Mouse (Mus musculus): ENCODE measurements at regions not wholly inside any gene's neighbourhood (a gene's known extent, or its start where the extent isn't known, plus 50 kb on each side); places are given as distances from the start of the nearest gene placed in this dataset.

DNA sequence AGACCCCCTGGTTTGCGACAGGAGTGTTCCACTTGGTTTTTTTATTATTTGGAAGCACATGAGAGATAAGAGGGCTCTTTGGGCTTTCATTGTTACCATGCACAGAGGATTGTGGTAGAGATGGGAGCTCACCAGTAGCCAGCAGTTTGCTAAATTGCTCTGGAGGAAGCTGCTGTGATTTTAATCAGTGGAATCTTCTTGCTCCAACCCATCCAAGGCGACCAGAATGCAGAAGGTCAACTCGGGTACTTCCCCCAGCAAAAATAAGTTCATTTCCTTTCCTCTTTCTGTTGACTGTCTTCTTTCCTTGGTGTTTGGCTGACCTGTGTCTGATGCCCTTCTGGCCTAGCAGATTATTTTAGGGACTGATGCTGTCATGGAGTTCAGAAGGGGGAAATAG, 184.9 kb downstream of the Foxo1 start:
- in situ Hi-C loops (cut with MseI, MboI), result no loop called here

DNA sequence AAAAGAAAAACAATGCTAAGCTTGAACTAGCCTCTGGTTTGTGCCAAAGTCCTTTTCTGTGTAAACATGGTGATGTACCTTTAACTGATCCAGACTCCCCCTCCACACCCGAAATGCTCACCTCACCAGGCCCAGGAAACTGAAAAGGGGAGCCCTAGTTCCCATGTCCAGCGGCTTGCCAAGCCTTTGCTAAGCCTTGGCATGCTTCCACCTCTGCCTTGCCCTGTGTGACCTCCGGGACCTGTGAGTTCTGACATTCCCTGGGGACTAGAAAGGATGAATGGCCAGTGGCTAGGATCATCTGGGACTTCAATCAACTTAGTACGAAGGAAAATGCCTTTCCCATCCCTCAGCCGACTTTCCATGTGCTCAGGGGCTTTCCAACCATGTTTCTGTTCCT, 184.2 kb downstream of the Foxo1 start:
- in situ Hi-C loops (cut with MseI, MboI), result no loop called here

DNA sequence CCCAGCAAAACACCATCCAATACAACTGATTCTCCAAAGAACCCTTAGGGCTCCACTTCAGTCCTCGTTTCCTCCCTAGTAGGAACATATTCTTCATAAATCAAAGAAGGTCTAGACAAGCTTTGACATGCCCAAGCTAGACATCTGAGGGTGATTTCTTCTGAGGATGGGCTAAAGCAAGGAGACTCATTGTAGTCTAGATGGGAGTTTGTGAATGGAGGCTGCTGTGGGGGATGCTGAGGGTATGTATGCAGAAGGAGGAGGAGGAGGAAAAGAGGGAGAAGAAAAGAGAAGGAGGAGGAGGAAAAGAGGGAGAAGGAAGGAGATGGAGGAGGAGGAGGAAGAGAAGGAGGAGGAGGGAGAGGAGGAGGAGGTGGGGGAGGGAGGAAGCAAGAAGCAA, 178.9 kb downstream of the Foxo1 start:
- in situ Hi-C loops (cut with MseI, MboI), result no loop called here

DNA sequence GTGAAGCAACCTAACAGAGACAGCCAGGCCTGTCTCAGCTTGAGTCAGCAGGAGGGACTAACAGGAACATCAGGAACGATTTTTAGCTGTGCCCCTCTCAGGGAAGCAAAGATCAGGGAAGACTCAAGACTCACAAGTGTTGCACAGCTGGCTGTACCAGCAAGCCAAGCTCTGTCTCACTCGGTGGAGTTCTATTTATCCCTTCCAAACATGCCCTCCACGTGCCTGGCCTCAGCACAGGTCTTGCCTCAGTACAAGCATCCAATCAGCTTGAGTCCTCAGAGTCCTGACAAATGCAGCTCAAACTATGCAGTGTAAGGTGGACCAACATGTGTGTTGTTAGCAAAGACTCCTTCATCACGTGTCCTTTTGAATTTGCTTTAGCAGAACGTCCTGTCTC, 178.4 kb downstream of the Foxo1 start:
- in situ Hi-C loops (cut with MseI, MboI), result no loop called here

DNA sequence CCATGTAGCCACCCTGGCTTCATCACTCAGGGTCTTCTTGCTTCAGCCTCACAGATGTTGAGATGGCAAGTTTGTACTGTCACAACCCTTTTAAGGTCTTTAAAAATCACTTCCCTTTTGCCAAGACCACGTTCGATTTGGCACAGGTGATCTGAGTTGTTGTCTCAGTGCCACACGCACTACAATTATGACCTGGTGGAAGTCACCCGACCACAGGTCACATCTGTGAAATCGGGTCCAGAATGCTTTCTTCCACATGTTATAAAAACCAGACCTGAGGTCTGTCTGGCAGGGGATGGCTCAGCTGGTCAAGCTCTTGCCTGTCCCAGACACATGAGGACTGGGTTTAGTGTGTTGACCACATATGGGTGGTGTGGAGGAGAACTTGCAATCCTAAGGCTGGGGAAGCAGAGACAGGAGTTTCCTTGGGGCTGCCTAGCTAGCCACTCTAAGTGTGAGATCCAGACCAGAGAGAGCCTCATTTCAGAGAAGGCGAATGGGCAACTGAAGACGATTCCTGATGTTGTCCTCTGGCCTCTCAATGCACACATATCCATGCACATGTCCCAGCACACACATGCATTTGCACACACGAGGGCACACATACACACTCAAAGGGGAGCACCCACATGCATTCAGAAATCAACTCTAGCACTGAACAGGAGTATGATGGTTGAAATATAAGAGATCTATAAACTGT, 176.4 kb downstream of the Foxo1 start:
- in situ Hi-C loops (cut with MseI, MboI), result no loop called here

DNA sequence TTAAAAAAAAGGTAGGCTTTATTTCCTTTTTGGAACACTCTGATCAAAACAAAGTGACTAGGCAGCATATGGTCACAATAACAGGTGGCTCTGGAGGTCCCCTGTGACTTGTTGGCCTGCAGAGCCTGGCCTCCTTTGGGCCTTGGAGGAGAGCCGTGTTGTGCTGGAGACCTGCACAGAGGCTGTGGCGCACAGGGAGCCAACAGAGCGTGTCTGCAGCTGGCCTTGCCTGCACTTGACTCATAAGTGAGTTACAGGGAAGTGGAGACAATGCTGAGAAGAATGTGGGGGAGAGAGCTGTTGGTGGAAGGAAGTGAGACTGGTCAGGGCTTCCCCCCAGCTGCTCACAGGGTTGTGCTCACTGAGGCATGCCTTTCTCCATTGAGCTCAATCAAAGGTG, 175.7 kb downstream of the Foxo1 start:
- in situ Hi-C loops (cut with MseI, MboI), result no loop called here

DNA sequence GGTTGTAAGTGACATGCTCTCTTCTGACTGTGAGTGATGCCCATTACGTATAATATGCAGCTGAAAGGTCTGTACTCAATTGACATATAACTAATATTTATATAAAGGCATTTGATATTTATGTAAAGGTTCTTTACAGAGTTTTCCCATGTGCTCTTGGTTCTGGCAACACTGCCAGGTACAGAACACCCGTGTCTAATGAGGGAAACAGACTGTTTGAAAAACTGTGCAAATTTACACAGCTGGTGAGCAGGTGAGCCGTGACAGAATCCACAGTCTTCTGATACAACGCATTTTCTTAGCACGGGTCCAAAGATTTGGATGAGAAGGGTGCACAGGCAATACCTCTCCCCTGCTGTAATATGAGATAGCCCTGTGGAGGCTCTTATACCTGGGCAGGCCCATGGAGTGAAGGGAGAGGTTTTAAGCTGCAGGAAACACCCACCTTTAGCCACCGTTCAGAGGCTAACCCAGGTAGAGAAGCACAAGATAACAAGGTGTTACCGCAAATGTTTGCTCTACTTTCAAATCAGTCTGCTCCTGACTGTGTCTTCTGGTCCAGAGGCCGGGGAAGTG, 161.0 kb downstream of the Foxo1 start:
- in situ Hi-C loops (cut with MseI, MboI), result no loop called here

DNA sequence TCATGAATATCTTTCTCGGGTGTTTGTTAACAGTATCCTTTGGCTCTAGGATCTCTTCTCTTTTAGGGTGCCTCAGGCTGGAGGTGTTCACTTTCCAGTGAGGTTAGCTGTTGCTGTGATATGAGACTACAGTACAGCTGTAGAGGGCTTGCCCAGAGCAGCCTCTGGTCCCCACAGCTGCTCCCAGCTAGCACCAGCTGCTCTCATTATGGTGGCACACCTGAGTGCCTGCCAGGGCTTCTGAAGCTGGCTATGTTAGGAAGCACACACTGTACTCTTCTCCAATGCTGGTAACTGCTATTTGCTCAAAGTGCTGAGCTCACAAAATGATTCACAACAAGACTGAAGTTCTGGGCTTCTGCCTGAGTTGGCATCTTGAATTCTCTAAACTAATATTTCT, 154.7 kb downstream of the Foxo1 start:
- in situ Hi-C loops (cut with MseI, MboI), result no loop called here

DNA sequence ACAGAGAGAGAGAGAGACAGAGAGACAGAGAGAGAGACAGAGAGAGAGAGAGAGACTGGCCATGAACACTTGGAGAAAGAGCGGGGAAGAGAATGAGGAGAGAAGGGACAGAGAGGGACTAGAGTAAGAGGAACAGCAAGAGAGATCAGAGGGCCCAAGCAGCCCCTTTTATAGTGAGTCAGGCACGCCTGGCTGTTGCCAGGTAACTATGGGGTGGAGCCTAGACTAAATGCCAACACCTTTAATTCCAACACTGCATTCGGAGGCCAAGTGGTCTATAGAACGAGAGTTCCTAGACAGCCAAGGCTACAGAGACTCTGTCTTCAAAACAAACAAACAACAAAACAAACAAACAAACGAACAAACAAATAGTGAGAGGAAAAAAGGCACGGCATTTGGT, 148.1 kb downstream of the Foxo1 start:
- in situ Hi-C loops (cut with MseI, MboI), result no loop called here

DNA sequence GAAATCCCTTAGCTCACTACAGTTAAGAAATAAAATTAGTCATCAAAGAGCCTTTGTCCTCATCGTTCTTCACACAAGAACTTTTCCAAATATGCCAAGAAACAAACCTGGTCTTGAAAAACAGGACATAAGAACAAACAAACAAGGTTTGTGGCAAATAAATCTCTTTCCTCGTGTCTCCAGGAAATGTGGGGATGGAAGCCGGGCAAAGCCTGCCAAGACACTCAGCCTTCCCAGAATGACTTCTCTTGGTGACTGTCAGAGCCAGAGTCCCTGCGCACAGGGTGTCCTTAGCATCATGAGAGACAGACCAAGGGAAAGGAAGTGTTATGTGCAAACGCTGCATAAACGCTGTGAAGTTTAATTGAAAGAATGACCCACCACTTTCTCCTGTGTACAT, 147.2 kb downstream of the Foxo1 start:
- in situ Hi-C loops (cut with MseI, MboI), result no loop called here

DNA sequence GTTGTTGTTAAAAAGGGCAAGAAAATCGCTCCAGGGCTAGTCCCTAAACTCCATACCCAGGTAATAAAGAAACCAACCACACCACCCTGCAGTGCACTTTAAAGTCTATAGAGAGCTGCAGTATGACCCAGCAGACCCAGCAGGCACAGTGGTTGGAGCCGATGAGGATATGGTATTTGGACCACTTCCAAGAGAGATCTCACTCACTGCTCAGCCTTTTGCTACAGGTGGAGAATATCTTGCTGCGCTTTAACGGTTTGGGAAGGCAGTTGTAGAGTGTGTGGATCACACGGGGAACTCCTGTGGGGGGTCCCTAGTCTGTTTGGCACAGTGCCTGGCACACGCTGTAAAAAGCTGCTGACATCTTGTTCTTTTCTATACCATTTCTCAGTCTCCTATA, 145.9 kb downstream of the Foxo1 start:
- in situ Hi-C loops (cut with MseI, MboI), result no loop called here

DNA sequence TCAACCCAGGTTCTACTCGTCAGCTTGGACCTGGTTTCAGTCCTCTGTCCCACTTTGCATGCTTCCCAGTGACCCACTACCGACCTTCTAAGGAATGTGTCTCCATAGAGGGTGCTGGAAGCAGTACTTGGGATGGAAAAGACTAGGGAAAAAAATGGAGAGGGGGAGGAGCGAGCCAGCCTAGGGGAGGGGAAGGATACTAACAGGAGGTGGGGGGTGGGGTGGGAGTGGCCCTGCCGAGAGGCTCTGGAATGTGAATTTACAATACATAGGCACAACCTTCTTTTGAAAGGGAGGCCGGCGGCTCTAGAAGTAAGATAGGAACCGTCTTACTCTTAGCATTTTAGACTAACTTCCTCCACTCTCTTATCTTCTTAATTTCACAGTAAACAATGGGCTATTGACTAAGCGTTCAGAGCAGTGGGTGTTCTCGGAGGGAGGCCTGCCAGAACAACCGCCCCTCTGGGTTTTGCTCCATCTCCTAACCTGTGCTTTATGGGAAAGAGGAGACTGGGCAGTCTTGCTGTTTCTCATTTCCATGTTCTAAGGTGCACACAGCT, 145.1 kb downstream of the Foxo1 start:
- in situ Hi-C loops (cut with MseI, MboI), result no loop called here

DNA sequence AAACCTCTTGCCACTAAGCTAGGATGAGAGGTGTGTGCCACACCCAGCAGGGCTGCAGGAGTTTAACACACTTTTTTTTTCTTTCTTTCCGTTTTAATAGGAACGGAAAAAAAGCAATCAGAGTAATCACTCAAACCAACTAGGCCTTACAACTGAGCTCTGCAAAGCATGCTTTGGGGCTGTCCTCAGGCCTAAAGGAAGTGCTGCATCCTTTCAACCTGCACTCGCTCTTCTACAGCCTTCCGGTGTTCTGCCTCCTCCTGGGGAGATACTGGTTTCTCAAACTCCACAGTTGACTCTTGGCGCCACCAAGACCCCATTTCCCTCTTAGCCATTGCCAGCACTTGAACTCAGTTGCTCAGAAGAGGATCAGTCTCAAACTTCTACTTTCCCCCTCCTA, 143.2 kb downstream of the Foxo1 start:
- in situ Hi-C loops (cut with MseI, MboI), result no loop called here

DNA sequence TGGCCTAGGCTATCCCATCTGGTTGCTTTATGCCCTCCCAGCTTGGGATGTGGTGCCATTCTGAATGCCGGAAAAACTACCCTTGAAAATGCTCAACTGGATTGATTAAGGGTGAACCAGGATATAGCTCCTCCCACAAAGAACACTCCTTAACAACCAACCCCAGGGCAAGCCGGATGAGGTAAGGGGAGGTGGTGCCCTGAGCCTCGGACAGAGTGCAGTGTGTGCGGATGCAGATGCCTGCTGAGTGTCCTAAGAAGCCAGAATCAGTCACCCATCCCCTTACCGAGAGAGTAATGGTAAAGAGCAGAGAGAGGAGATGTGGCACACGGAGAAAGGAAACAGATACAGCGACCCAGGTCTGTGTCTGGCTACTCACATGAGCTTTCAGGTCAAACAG, 141.3 kb downstream of the Foxo1 start:
- in situ Hi-C loops (cut with MseI, MboI), result no loop called here

DNA sequence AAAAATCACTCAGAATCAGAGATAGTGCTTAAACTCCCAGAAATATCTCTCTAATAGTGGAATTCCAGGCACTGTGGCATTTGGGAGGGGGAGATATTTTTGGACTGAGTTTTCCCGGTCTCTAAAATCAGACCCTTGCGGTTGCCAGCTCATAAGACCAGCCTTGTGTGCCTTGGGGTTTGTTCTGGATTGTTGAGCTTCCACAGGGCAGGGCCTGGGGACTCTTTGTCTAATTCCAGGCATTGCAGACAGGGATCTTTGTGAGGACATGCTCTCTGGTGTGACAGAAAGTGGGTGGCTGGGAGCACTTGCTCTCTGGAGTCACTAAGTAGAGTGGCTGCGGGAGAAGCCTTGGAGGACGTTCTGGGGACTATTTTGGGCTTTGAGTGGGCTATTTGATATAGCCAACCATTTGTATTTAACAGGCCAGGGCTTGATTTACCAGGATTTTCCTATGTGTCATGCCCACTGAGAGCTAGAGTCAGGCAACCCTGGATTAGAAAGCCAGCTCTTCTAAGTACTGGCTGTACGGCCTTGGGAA, 138.7 kb downstream of the Foxo1 start:
- in situ Hi-C loops (cut with MseI, MboI), result no loop called here

DNA sequence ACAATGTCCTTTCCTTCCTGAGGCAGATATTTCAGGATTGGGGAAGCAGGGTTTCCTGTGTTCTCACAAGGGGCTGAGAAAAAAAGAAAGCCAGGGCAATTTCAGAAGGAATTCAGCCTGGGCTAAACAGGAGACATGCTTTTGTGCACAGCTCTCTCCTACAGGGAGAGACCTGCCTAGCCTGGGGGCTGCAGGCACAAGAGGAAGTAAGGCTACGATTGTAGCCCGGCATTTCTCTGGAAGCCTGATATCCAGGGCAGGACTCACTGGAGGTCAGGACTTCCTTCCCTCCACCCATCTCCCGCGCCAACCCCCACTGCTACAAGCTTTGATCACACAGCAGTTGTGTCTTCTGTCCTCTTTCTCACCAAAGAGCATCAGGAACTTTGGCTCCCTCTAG, 136.5 kb downstream of the Foxo1 start:
- in situ Hi-C loops (cut with MseI, MboI), result no loop called here

DNA sequence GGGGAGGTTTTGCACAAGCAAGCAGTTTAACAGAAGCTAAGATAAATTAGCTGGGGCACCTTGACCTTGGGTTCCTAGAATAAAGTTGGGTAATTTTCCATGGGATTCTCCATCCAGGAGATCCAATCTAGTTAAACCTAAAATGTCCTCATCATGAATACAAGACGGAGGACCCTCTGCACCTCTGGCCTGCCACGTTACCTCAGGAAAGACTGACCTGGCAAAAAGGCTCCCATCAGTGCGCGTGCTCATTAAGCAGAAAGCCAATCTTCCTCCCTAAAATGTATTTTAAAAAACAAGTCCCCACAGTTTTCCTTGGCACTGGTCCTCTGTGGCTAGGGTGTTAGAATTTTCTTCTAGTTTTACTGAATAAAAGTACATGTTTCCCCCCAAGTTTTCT, 134.9 kb downstream of the Foxo1 start:
- in situ Hi-C loops (cut with MseI, MboI), result no loop called here

All from mouse trophoblast stem cell (cell line).